Mouse (Mus musculus) E14TG2a.4 (cell line): ENCODE measurements around the gene Celf5.

Source experiments
- H3K27me3 ChIP-seq: 2 replicates; pipeline ENCODE4 v1.6.1; 2014; ENCODE audit warnings: low read length, control low read depth; ENCODE audit not compliant: insufficient read depth
- H3K36me3 ChIP-seq: 2 replicates; pipeline ENCODE4 v1.6.1; 2014; ENCODE audit warnings: low read length, control low read depth; ENCODE audit not compliant: insufficient read depth
- H3K4me1 ChIP-seq: replicated peaks from 2 replicates; pipeline ENCODE4 v1.6.1; 2014; ENCODE audit warnings: low read depth, low read length, control low read depth
- H3K4me3 ChIP-seq: replicated peaks from 2 replicates; pipeline ENCODE4 v1.5.1; 2014; ENCODE audit warnings: mild to moderate bottlenecking, low read length
- H3K9me3 ChIP-seq: 2 replicates; pipeline ENCODE4 v1.6.1; 2014; ENCODE audit warnings: low read length, control low read depth
- CTCF ChIP-seq: conservative IDR thresholded peaks from 2 replicates; pipeline ENCODE4 v1.5.1; 2014; ENCODE audit warnings: low read length
- NANOG ChIP-seq: IDR thresholded peaks from 2 replicates; pipeline ENCODE4 v1.6.1; 2014; ENCODE audit warnings: borderline replicate concordance, low read length, mixed read lengths
- POU5F1 ChIP-seq: IDR thresholded peaks from 2 replicates; pipeline ENCODE4 v1.6.1; 2014; ENCODE audit warnings: low read length, borderline replicate concordance

The Celf5 gene

DNA sequence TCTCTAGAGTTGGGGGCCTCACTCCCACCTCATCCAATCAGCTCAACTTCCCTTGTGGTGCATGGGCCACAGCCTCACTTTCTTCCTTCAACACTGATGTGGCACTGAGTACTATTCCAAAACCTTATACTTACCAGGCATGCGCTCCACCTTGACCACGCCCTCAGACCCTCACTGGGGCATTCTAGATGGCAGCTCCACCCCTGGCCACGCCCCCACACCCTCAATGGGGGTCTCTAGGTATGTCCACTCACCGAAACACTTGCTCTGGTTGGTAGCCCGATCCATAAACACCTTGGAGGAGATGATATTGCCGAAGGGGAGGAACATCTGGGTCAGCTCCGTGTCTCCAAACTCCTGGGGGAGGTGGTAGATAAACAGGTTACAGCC, 20.1 kb downstream of the Celf5 start:
- Histone ChIP-seq H3K4me1 (peaks cover 88% of the 10 kb centered on the region), H3K27me3 (peaks cover 18% of the 10 kb centered on the region), H3K9me3 (no peaks in the 10 kb centered on the region), H3K36me3 (peaks cover 8% of the 10 kb centered on the region), H3K4me3 (peak overlapping the region; percentile 54)
- no peak for TF ChIP-seq NANOG
- TF ChIP-seq CTCF = no peak
- TF ChIP-seq POU5F1 = no peak

DNA sequence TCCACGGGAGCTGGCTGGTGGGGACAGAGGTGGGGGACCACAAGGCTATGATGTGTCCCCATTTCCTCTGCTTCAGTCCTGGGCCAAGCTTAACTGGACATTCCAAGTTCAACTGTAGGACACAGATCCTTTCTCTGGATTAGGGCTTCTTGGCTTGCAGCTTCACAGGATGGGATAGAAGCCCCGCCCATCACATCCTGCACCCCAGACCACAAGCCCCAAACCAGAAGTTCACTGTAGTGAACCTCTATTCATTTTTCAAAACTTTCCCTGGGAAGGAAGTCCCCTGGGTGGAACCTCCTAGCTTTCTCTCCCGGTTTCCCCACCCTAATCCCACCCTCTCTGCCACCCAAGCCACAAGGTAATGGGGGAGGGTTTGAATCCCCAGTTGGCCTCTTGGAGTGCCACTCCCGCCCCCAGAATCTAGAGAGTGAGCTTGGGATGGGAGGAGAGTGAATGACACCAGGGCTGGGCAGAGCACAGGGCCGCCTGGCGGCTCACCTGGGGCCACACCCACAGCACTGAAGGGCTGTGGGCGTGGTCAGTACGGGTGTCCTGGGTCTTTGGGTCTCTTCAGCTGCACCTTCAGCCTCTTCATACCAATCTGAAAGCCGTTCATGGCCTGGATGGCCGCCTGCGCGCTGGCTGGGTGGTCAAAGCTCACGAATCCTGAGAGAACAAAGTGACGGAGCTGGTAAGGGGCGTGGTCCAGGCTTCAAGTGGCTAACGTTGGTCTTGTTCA, 20.7 kb downstream of the Celf5 start:
- H3K4me3 ChIP-seq = peak overlapping the region; percentile 54
- peaks cover 24% of the 10 kb centered on the region for H3K27me3 ChIP-seq
- TF ChIP-seq POU5F1 = no peak
- no peak for TF ChIP-seq NANOG
- TF ChIP-seq CTCF = no peak
- H3K36me3 ChIP-seq = peaks cover 3% of the 10 kb centered on the region
- H3K4me1 ChIP-seq = peaks cover 87% of the 10 kb centered on the region
- no peaks in the 10 kb centered on the region for H3K9me3 ChIP-seq

DNA sequence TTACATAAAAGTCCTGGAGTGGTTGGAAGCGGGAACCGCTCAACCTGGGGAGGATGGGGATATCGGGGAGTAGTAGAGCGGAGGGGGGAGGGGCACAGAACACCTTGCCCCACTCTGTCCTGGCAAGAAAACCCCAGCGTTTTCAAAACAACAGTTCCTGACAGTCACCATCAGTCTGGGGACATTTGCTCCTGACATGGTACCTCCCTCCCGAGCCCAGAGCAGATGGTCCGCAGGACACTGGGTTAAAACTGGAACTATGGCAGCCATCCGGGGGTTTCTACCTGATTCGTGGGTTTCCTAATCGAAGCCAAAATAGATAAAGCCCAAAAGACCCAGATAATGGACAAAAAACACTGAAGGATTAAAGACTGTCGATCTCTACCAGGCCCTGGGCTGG, 21.6 kb downstream of the Celf5 start:
- peaks cover 32% of the 10 kb centered on the region for H3K27me3 ChIP-seq
- H3K36me3 ChIP-seq = no peaks in the 10 kb centered on the region; the same call in 1 of the 2 replicates
- TF ChIP-seq CTCF (no peak), NANOG (no peak), POU5F1 (no peak)
- no peak overlapping the region for H3K4me3 ChIP-seq
- H3K4me1 ChIP-seq = peaks cover 79% of the 10 kb centered on the region
- no peaks in the 10 kb centered on the region for H3K9me3 ChIP-seq

DNA sequence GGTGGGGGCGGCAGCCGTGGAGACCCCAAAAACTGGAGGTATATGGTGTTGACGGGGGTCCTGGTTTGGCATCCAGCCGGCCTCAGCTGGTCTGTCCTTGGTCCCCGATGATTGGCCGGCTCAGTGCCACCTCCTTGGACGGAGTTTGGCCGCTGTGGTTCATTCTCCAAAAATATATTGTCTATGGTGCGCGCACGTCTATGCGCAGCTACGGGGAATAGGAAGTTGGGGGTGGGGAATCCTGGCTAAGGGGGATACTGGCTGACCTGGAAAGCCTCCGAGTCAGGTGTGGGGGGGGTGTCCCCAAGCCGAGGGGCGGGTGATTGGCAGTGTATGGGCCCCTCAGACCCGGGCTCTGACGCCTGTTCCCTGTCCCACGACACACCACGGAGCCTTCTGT, 22.0 kb downstream of the Celf5 start:
- Histone ChIP-seq H3K4me1 (peaks cover 78% of the 10 kb centered on the region), H3K27me3 (peaks cover 37% of the 10 kb centered on the region), H3K9me3 (no peaks in the 10 kb centered on the region), H3K36me3 (no peaks in the 10 kb centered on the region; the same call in 1 of the 2 replicates), H3K4me3 (no peak overlapping the region)
- TF ChIP-seq CTCF (no peak), POU5F1 (no peak), NANOG (no peak)

DNA sequence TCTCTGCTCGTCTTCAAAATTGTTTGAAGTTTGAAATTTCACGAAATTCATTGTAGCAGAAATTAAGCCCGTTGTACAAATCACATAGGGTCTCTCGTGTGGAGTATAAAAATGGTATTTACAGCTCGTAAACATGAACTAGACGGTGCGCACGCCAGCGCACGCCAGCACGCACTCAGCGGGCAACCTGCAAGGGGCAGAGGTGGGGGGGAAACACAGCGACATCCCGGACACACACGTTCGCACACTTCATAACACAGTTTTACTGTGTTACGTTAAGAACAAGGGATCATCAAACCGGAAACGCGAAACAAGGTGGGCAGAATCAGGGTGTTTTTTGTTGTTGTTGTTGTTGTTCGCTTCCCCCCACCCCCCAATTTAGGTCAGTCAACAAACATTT, 23.1 kb downstream of the Celf5 start:
- Histone ChIP-seq H3K9me3 (no peaks in the 10 kb centered on the region), H3K36me3 (no peaks in the 10 kb centered on the region; the same call in 1 of the 2 replicates), H3K4me1 (peaks cover 73% of the 10 kb centered on the region), H3K4me3 (no peak overlapping the region), H3K27me3 (peaks cover 48% of the 10 kb centered on the region)
- TF ChIP-seq CTCF (no peak), NANOG (no peak), POU5F1 (no peak)

DNA sequence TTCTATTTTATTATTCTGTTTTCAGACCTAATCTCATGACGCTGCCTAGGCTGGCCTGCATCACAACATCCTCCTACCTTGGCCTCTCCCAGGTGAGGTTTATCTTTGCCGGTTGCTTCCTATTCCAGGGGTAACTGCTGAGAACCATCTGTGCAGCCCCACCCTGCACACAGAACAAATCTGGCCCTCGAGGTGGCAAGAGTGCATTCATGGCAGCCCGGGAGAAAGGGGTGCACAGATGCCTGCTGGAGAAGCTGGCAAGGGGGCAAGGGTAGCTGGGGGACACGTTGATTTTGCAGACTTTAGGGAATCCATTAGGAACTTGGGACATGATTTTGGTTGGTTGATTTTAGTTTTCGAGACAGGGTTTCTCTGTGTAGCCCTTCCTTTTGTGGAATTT, 24.2 kb downstream of the Celf5 start:
- H3K27me3 ChIP-seq = peaks cover 52% of the 10 kb centered on the region
- peaks cover 64% of the 10 kb centered on the region for H3K4me1 ChIP-seq
- H3K9me3 ChIP-seq = no peaks in the 10 kb centered on the region
- H3K4me3 ChIP-seq = no peak overlapping the region
- TF ChIP-seq NANOG (no peak), CTCF (no peak)
- no peaks in the 10 kb centered on the region; the same call in 1 of the 2 replicates for H3K36me3 ChIP-seq

DNA sequence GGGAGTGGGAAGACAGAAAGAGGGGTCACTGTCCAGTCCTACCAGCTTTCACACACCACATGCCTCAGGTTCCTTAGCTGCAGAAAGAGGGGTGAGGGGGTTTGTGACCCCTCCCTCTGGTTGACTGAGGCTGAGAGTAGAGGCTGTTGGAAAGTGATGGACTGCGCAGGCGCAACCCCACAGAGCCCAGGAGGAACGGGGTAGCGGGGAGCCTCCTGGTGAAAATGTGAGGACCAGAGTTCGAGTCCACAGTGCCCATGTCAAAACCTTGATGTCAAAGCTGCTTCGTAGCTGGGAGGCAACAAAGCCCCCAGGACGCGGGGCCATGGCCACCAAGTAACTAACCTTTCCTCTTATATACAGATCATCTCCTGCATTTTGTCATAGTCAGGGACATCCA, 24.9 kb downstream of the Celf5 start:
- H3K27me3 ChIP-seq = peaks cover 53% of the 10 kb centered on the region
- H3K9me3 ChIP-seq = no peaks in the 10 kb centered on the region
- peaks cover 64% of the 10 kb centered on the region for H3K4me1 ChIP-seq
- TF ChIP-seq CTCF (no peak), NANOG (no peak), POU5F1 (no peak)
- no peak overlapping the region for H3K4me3 ChIP-seq
- no peaks in the 10 kb centered on the region; the same call in 1 of the 2 replicates for H3K36me3 ChIP-seq

DNA sequence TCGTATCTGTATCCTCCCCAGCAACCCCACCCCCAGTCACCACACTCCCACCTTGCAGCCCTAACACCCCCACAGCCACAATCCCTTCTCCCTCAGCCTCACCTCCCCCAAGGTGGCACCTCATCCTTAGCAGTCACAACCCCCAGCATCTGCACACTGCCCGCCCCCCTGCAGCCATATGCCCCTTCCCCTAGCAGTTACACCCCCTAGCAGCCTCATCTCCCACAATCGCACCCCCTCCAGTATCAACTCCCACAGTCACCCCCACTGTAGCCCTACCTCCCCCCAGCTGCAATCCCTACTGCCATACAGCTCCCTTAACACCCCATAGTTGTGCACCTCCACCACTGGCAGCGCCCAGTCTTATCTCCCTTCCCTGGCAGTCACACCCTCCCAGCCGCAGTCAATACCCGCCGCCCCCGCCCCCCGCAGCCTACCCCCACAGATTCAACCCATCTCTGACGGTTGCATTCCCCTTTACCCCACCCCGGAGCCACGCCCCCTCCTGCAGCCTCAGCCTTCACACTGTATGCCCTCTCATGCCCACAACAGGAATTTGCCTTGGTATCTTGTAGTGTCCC, 25.4 kb downstream of the Celf5 start:
- H3K4me1 ChIP-seq = peaks cover 64% of the 10 kb centered on the region
- no peaks in the 10 kb centered on the region; the same call in 1 of the 2 replicates for H3K36me3 ChIP-seq
- peaks cover 57% of the 10 kb centered on the region for H3K27me3 ChIP-seq

More for the DNA sequence above, 25.4 kb downstream of the Celf5 start:
- no peak for TF ChIP-seq POU5F1
- TF ChIP-seq NANOG = no peak
- TF ChIP-seq CTCF = no peak
- Histone ChIP-seq H3K9me3 (no peaks in the 10 kb centered on the region), H3K4me3 (no peak overlapping the region; the same call in 1 of the 2 replicates)
